Mouse (Mus musculus): ENCODE data around the gene Gm26920.

DNA sequence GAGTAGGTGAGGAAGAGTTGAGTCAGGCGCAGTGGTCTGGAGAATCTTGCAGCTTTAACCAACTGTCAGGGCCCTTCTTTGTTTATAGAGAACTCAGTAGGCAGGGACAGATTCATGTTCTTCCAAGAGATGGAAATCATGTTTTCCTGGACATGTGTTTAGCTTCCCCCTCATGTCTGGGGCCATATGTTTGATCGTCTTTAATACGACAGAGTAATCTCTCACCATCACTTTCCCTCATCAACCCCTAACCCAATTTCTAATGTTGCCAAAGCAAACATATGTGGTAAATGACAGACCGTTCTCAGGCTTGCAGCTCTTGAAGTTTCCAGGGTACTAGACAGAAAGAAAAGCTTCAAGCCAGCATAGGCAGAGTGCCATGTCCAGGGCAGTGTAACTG lies 42.1 kb downstream of the Gm26920 start:
- no peak for TF ChIP-seq POLR2A (IDR thresholded peaks at IDR 0.05; ENCODE audit: low read depth, low read length)
- TF ChIP-seq CTCF (IDR thresholded peaks at IDR 0.05; ENCODE audit: borderline replicate concordance, insufficient read depth, low read length) = no peak

Measured in embryonic fibroblast, embryonic 13.5 days (primary cell).